Comparison of ENCODE assay signal across 23 mouse cellular contexts in the genomic region with DNA sequence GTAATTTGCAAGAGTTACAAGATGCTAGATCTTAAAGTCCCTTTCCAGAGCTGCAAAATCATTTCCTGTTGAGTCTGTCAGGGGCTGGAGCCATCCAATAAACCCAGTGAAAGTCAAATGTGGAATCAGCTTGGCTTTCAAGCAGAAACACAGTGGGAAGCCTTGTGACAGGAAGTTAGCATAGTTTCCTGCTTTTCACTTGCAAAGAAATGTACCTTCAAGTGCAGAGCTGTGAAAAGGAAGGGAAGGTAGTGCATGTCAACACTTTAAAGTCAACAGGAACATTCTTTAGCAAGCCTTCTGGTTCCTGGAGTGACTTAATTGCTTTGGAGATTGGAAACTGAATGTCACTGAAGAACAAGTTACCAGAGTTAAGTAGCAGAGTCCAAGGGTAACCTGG.
A peak's percentile ranks its signal among the peaks of the same experiment; 100 is the strongest.
DNase-seq lines count a peak whose midpoint lies in the region; ATAC-seq lines count a peak whose summit lies in the region.
"Had no signal": no experiment of that assay in that cellular context is flagged by ENCODE, and none has a peak within 500 bp of the region (broad histone marks: within the 10 kb centered on the region; RNA-seq: fewer than 3 reads in every experiment).

No protein-coding gene starts in this region.

- intact Hi-C loops in left cerebral cortex, postnatal 10 days (cut with DNase I) = loop anchor here (10.0 kb wide), 1 partner anchor 463 kb away; the partner anchor contains the start of gene Grm5

- peak; percentile 33 for ATAC-seq in megakaryocyte, adult 5-6 weeks (ENCODE audit: poor library complexity, severe bottlenecking)
- ATAC-seq: forebrain, embryonic 15.5 days; intestine, embryonic 16.5 days; midbrain, embryonic 16.5 days had no signal

- DNase-seq in embryo, embryonic 10 days (ENCODE audit: low spot score) = peak; percentile 7
- no peak for DNase-seq in embryo, embryonic 9.5 days (ENCODE audit: extremely low spot score)
- DNase-seq in ES-CJ7 (ENCODE audit: low read depth, low spot score) (peak; percentile 82), ZHBTc4 (ENCODE audit: low read depth, low spot score) (peak; percentile 75)
- no peak for DNase-seq in spleen, postnatal 10 days (ENCODE audit: low spot score in 2 of 2)
- DNase-seq in left cerebral cortex, postnatal 10 days (ENCODE audit: extremely low spot score in 1 of 2, low spot score in 2 of 2) = no peak
- DNase-seq: adrenal gland, adult 8-10 months; cerebellum, adult 11 months; cerebellum, adult 9-10 months; heart, postnatal 14 days; kidney, adult 9 months; kidney, postnatal 36 days; liver, embryonic 13.5 days; lung, adult 18-20 months; lung, postnatal 10 days; right cerebral cortex, adult 18-20 months; spleen, adult 18-20 months; thymus, adult 18-20 months; thymus, postnatal 25 days had no signal

Comparison
In these comparisons a context has a peak if more than half of its experiments do, and no peak if none do; other contexts are left out.
1. DNase-seq: peak in embryo, embryonic 10 days (single experiment), ES-CJ7 (single experiment) and ZHBTc4 (single experiment); none in embryo, embryonic 9.5 days (single experiment), spleen, postnatal 10 days (0 of 2) and left cerebral cortex, postnatal 10 days (0 of 2).